Mouse (Mus musculus): ENCODE data around the gene Tenm3. TPM values are rescaled to one million over a fixed set of nuclear protein-coding genes. Genes with fewer than 3 reads are reported as not detected.

Gene Tenm3
- polyA plus RNA-seq, 1 experiment from 2014 or later = 47.0 TPM

DNA sequence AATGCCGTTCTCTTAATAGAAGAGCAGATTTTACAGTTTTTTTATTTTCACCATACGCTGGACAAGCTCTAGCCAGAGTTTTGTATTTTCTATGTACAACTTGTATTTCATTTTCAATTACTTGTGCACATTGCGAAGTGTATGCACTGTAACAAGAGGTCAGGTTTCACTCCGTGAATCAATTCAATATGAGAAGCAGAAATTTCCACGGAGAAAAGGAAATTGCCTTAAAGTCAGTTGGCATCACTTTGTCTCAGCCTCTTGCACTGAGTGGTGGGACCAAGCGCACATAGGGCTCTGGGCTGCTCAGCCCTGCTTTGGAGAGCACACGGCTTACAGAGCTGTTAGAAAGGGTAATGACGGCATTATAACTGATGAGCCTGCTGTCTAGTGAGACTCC lies 41.5 kb downstream of the Tenm3 start:
- Histone ChIP-seq H3K9ac (replicated peaks; ENCODE audit: low read length) (no peak overlapping the region), H3K36me3 (replicated peaks; ENCODE audit: control insufficient read depth, insufficient read depth, low read depth, low read length) (no peaks in the 10 kb centered on the region), H3K27me3 (ENCODE audit: control insufficient read depth, insufficient read depth, low read length) (no peaks in the 10 kb centered on the region), H3K27ac (replicated peaks; ENCODE audit: low read depth, low read length) (no peak overlapping the region), H3K4me2 (ENCODE audit: low read depth, low read length) (no peak overlapping the region), H3K9me3 (replicated peaks; ENCODE audit: control insufficient read depth, low read length) (no peaks in the 10 kb centered on the region), H3K4me3 (ENCODE audit: low read depth, low read length) (no peak overlapping the region), H3K4me1 (ENCODE audit: control insufficient read depth, insufficient read depth, low read length) (no peaks in the 10 kb centered on the region)
- DNase-seq (ENCODE audit: low spot score) (peak; percentile 53), ATAC-seq (replicated peaks; ENCODE audit: insufficient number of reproducible peaks, low FRiP score, low TSS enrichment, low read depth) (no peak)
- 54% methylated on average over 8 of the region's 8 CpGs for WGBS

DNA sequence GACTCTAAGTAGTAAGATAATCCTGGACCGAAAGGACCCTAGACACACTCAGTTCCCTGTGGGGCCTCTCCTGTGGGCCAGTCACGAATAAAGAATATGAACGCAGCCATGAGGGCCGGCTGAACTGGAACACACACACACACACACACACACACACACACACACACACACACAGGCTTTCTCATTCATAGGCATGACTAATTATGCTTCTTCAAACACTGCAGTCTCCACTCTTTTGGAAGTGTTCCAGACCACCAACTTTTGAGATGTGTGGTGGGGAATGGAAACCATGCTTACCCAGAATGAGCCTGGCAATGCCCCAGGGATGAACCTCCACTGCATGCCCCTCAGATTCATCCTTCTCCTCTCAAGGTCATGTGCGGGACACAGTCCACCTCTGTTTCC lies 45.8 kb downstream of the Tenm3 start:
- Histone ChIP-seq H3K4me1 (ENCODE audit: control insufficient read depth, insufficient read depth, low read length) (no peaks in the 10 kb centered on the region), H3K9me3 (replicated peaks; ENCODE audit: control insufficient read depth, low read length) (no peaks in the 10 kb centered on the region), H3K27me3 (ENCODE audit: control insufficient read depth, insufficient read depth, low read length) (no peaks in the 10 kb centered on the region), H3K9ac (replicated peaks; ENCODE audit: low read length) (no peak overlapping the region), H3K4me2 (ENCODE audit: low read depth, low read length) (no peak overlapping the region), H3K27ac (replicated peaks; ENCODE audit: low read depth, low read length) (no peak overlapping the region), H3K4me3 (ENCODE audit: low read depth, low read length) (no peak overlapping the region), H3K36me3 (replicated peaks; ENCODE audit: control insufficient read depth, insufficient read depth, low read depth, low read length) (no peaks in the 10 kb centered on the region)
- DNase-seq (ENCODE audit: low spot score) = no peak
- no peak for ATAC-seq (replicated peaks; ENCODE audit: insufficient number of reproducible peaks, low FRiP score, low TSS enrichment, low read depth)
- WGBS = 75% methylated on average over 5 of the region's 5 CpGs

DNA sequence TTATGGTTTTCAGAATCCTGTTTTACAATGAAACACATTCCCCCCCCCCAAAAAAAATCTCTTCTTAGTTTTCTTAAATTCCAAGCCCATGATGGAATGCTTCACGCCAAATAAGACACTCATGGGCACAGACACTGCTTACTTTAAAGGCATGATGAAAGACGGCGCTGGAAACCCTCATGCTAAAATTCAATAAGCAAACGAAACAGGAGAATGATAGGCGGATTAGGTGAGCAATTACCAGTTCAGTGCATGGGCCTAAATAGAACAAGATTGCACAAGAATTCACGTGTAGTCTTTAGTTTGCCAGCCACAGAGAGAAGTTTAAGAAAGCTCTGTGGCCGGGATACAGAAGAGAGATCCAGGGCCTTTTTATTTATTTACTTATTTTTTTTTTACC lies 49.5 kb downstream of the Tenm3 start:
- H3K4me2 ChIP-seq (ENCODE audit: low read depth, low read length) = no peak overlapping the region
- WGBS = 28% methylated on average over 7 of the region's 7 CpGs
- DNase-seq (ENCODE audit: low spot score) = peak; percentile 81

DNA sequence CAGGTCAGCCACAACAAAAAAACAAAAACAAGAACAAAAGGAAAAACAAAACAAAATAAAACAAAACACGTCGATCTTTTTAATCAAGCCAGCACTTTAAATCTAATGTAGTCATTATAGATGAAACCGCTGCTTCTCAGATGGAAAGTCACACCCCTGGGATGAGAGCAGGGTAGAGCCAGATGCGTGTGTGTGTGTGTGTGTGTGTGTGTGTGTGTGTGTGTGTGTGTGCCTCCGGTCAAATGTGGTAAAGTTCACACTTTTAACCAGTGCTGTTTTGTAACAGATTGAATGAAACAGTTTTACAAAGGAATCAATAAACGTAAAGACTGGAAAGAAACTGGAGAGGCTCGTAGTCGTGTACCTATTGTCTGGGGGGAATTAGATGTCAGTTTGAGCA lies 50.0 kb downstream of the Tenm3 start:
- WGBS = 56% methylated on average over 8 of the region's 8 CpGs
- no peak overlapping the region for H3K4me3 ChIP-seq (ENCODE audit: low read depth, low read length)
- H3K9me3 ChIP-seq (replicated peaks; ENCODE audit: control insufficient read depth, low read length) = no peaks in the 10 kb centered on the region
- no peak overlapping the region for H3K27ac ChIP-seq (replicated peaks; ENCODE audit: low read depth, low read length)
- no peak overlapping the region for H3K4me2 ChIP-seq (ENCODE audit: low read depth, low read length)
- H3K9ac ChIP-seq (replicated peaks; ENCODE audit: low read length) = no peak overlapping the region
- H3K36me3 ChIP-seq (replicated peaks; ENCODE audit: control insufficient read depth, insufficient read depth, low read depth, low read length) = no peaks in the 10 kb centered on the region
- ATAC-seq (replicated peaks; ENCODE audit: insufficient number of reproducible peaks, low FRiP score, low TSS enrichment, low read depth) = no peak
- no peaks in the 10 kb centered on the region for H3K4me1 ChIP-seq (ENCODE audit: control insufficient read depth, insufficient read depth, low read length)
- no peaks in the 10 kb centered on the region for H3K27me3 ChIP-seq (ENCODE audit: control insufficient read depth, insufficient read depth, low read length)
- DNase-seq (ENCODE audit: low spot score) = no peak

More for the DNA sequence above, 49.5 kb downstream of the Tenm3 start:
- no peak overlapping the region for H3K4me3 ChIP-seq (ENCODE audit: low read depth, low read length)
- ATAC-seq (replicated peaks; ENCODE audit: insufficient number of reproducible peaks, low FRiP score, low TSS enrichment, low read depth) = peak; percentile 70; the same call in 1 of the 2 replicates
- no peaks in the 10 kb centered on the region for H3K4me1 ChIP-seq (ENCODE audit: control insufficient read depth, insufficient read depth, low read length)
- no peaks in the 10 kb centered on the region for H3K9me3 ChIP-seq (replicated peaks; ENCODE audit: control insufficient read depth, low read length)
- no peak overlapping the region for H3K27ac ChIP-seq (replicated peaks; ENCODE audit: low read depth, low read length)
- no peaks in the 10 kb centered on the region for H3K27me3 ChIP-seq (ENCODE audit: control insufficient read depth, insufficient read depth, low read length)
- no peak overlapping the region for H3K9ac ChIP-seq (replicated peaks; ENCODE audit: low read length)
- H3K36me3 ChIP-seq (replicated peaks; ENCODE audit: control insufficient read depth, insufficient read depth, low read depth, low read length) = no peaks in the 10 kb centered on the region

DNA sequence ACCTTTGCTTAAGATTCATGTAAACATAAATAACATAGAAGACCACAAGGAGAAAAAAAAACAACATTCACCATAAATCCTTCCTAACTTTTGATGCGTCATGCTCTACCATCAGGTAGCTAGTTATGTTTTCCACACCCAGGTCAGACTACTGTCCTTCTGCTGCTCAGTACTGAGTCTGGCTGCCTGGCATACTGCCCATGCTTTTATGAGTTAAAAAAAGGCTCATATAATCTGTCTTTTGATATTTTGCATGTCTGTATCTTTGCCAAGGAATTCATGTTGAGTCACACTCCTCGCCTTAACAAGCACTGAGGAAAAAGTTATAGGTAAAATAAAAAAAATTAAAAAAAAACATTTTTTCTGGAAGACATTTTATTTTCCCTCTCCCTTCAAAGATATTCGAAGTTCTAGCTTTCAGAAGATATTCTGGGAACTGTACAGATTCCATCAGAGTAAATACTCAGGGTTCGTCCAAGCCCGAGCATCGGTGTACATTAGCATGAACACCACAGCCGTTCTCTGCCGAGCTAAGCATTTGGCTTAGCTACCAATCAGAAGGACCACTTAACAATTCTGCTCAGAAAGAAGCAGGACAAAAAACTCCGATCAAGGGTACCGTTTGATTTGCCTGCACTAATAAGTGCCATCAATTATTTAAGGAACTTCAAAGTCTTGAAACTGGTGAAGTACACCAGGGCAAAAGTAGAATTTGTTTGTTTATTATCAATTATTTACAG lies 51.0 kb downstream of the Tenm3 start:
- Histone ChIP-seq H3K9me3 (replicated peaks; ENCODE audit: control insufficient read depth, low read length) (no peaks in the 10 kb centered on the region), H3K4me3 (ENCODE audit: low read depth, low read length) (no peak overlapping the region), H3K27me3 (ENCODE audit: control insufficient read depth, insufficient read depth, low read length) (no peaks in the 10 kb centered on the region), H3K27ac (replicated peaks; ENCODE audit: low read depth, low read length) (no peak overlapping the region), H3K4me1 (ENCODE audit: control insufficient read depth, insufficient read depth, low read length) (no peaks in the 10 kb centered on the region), H3K4me2 (ENCODE audit: low read depth, low read length) (no peak overlapping the region), H3K36me3 (replicated peaks; ENCODE audit: control insufficient read depth, insufficient read depth, low read depth, low read length) (no peaks in the 10 kb centered on the region), H3K9ac (replicated peaks; ENCODE audit: low read length) (no peak overlapping the region)
- ATAC-seq (replicated peaks; ENCODE audit: insufficient number of reproducible peaks, low FRiP score, low TSS enrichment, low read depth) (no peak), DNase-seq (ENCODE audit: low spot score) (no peak)
- 86% methylated on average over 10 of the region's 10 CpGs for WGBS

DNA sequence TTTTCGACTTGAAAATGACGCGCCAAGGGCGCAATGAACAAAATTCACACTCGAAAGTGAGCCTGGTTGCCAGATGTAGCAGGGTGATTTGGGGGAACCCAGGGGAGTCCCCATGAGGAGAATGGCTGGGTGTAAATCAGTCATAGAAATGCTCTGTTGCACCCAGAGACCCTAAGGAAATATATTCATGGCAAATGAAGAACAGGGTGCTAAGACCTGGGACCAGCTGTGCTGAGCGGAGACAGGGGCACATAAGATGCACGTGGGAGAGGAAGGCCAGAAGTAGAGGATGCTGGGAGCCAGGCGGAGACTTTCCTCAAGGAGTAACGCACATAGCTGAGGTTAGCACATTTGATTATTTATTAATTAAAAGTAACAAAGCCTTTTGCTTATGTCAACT lies 60.4 kb downstream of the Tenm3 start:
- Histone ChIP-seq H3K36me3 (replicated peaks; ENCODE audit: control insufficient read depth, insufficient read depth, low read depth, low read length) (no peaks in the 10 kb centered on the region; the same call in 1 of the 2 replicates), H3K4me1 (ENCODE audit: control insufficient read depth, insufficient read depth, low read length) (no peaks in the 10 kb centered on the region), H3K9ac (replicated peaks; ENCODE audit: low read length) (no peak overlapping the region), H3K4me3 (ENCODE audit: low read depth, low read length) (no peak overlapping the region), H3K27me3 (ENCODE audit: control insufficient read depth, insufficient read depth, low read length) (no peaks in the 10 kb centered on the region), H3K4me2 (ENCODE audit: low read depth, low read length) (no peak overlapping the region), H3K27ac (replicated peaks; ENCODE audit: low read depth, low read length) (no peak overlapping the region), H3K9me3 (replicated peaks; ENCODE audit: control insufficient read depth, low read length) (no peaks in the 10 kb centered on the region)
- DNase-seq (ENCODE audit: low spot score) (no peak), ATAC-seq (replicated peaks; ENCODE audit: insufficient number of reproducible peaks, low FRiP score, low TSS enrichment, low read depth) (no peak)
- WGBS = 91% methylated on average over 9 of the region's 9 CpGs

DNA sequence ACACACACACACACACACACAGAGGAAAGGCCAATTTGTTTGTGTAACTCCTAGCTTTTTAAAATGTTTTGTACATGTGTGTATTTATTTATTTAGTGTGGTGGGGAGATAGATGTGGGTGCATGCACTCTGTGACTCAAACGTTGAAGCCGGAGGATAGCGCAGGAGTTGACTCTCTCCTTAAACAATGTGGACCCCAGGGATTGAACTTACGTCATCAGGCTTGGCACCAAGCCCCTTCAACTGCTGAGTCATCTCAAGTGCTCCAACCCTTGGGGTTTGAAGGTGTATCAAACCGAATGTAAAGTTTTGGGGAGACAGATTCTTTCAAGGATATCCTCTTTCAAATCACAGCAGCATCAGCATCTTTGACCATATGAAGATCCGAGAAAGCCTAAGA lies 63.1 kb downstream of the Tenm3 start:
- WGBS = 85% methylated on average over 6 of the region's 6 CpGs
- H3K4me1 ChIP-seq (ENCODE audit: control insufficient read depth, insufficient read depth, low read length) = no peaks in the 10 kb centered on the region
- no peaks in the 10 kb centered on the region; the same call in 1 of the 2 replicates for H3K36me3 ChIP-seq (replicated peaks; ENCODE audit: control insufficient read depth, insufficient read depth, low read depth, low read length)
- H3K4me2 ChIP-seq (ENCODE audit: low read depth, low read length) = no peak overlapping the region
- H3K9me3 ChIP-seq (replicated peaks; ENCODE audit: control insufficient read depth, low read length) = no peaks in the 10 kb centered on the region
- no peak overlapping the region for H3K4me3 ChIP-seq (ENCODE audit: low read depth, low read length)
- DNase-seq (ENCODE audit: low spot score) = no peak
- H3K27ac ChIP-seq (replicated peaks; ENCODE audit: low read depth, low read length) = no peak overlapping the region
- no peak for ATAC-seq (replicated peaks; ENCODE audit: insufficient number of reproducible peaks, low FRiP score, low TSS enrichment, low read depth)
- H3K9ac ChIP-seq (replicated peaks; ENCODE audit: low read length) = no peak overlapping the region
- H3K27me3 ChIP-seq (ENCODE audit: control insufficient read depth, insufficient read depth, low read length) = no peaks in the 10 kb centered on the region

DNA sequence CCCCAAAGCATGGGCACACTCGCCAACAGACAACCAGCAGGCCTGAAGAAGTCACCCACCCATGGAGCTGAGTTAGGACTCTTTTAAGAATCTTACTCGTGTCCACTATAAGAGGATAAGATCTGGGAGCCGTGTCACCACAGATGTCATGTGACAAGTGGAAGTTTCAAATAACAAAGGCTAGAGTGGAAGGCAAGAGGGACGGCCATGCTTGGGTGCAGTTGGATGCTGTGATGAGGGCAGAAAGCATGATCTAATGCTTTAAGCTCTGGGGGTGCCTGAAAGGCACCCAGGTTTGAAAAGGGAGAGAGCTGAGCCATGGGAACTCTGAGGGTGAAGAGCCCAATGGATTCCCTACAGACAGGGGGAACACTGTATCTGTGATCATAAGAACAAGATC lies 64.6 kb downstream of the Tenm3 start:
- Histone ChIP-seq H3K27me3 (ENCODE audit: control insufficient read depth, insufficient read depth, low read length) (no peaks in the 10 kb centered on the region), H3K9ac (replicated peaks; ENCODE audit: low read length) (no peak overlapping the region), H3K4me2 (ENCODE audit: low read depth, low read length) (no peak overlapping the region), H3K27ac (replicated peaks; ENCODE audit: low read depth, low read length) (no peak overlapping the region), H3K36me3 (replicated peaks; ENCODE audit: control insufficient read depth, insufficient read depth, low read depth, low read length) (no peaks in the 10 kb centered on the region; the same call in 1 of the 2 replicates), H3K9me3 (replicated peaks; ENCODE audit: control insufficient read depth, low read length) (no peaks in the 10 kb centered on the region), H3K4me1 (ENCODE audit: control insufficient read depth, insufficient read depth, low read length) (no peaks in the 10 kb centered on the region), H3K4me3 (ENCODE audit: low read depth, low read length) (no peak overlapping the region)
- no peak for DNase-seq (ENCODE audit: low spot score)
- 72% methylated on average over 4 of the region's 4 CpGs for WGBS
- ATAC-seq (replicated peaks; ENCODE audit: insufficient number of reproducible peaks, low FRiP score, low TSS enrichment, low read depth) = no peak

Measured in embryonic facial prominence, embryonic 11.5 days (tissue).